Mouse (Mus musculus) ovary, adult 18-20 months (tissue): ENCODE data around the gene Greb1.
A peak's percentile ranks its signal among the peaks of the same experiment; 100 is the strongest.
"Not testable (repeated sequence)": the region's sequence is repeated elsewhere in the genome, so short reads cannot be mapped to it uniquely, and the experiment has no call there.

Experiments used
- DNase-seq: peaks from one replicate; pipeline ENCODE4 v3.0.0; 2022; ENCODE audit warnings: low spot score, mixed read lengths

Gene Greb1

DNA sequence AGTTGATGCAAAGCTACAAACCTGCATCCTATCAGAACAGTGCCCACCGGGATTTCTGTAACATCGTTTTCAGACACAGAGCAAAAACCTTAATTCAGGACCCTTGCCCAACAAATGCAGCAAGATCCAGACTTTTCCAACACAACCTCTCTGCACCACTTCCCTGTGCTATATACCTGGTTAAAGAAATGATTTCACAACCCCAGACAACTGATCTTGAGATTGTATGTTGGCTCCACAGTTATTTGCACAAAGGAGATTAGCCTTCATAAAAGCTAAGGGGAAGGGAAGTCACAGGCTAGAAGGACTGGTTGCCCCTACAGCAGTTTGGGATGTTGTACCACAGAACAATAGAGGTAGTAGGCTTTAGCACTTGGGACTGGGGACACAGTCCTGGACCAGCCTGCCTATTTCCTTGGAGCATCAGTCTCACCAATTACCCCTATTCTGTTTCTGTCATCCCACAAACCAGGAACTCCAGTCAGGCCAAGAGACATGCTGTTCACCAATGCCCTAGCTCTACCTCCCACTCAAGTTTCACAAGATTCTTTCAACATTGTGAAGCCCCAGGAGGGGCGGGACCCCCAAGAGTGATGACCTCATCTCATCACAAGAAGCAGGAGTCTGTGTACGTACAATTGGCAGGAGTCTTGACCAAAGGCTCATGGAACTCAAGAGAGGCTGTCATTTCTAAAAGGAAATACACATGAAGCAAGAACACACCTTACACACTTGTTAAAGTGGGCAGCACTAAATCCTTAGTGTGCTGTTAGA is 36.9 kb downstream of the Greb1 start:
- no peak for DNase-seq

DNA sequence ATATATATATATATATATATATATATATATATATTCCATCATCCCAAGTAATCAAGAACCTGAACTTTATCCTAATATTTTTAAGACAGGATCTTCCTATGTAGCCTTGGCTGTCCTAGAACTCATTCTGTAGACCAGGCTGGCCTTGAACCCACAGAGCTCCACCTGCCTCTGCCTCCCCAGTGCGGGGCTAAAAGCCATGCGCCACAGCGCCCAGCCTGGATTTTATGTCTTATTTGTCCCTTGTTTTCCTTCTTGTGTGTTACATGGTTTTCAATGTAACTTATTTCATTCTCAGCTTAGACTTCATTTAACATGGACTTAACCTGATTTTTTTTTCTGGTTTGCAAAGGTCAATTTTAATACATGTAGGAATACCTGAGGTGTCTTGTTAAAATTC is 39.2 kb downstream of the Greb1 start:
- DNase-seq: no peak

DNA sequence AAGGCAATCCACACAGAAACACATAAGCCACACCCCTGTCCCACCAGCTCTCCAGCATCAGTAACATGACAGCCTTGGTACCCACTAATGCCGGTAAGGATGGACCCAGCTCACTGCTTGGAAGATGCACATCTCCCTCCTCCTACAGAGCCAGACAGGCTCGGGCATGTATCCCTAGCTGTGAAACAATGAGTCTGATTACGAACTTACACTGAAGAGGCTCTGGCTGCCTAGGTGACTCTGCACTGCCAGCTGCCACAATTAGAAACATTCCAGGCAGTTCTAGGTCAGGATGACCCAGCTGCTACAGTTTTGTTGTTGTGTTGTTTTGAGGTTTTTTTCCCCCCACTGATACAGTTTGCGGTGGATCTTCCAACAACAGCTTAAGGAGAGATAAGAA is 40.4 kb downstream of the Greb1 start:
- peak; percentile 84 for DNase-seq

GRCm38 (mm10) chr12:16754311-16754710 is 46.4 kb downstream of the Greb1 start:
- DNase-seq: no peak

GRCm38 (mm10) chr12:16753555-16753954 is 47.1 kb downstream of the Greb1 start:
- no peak for DNase-seq

DNA sequence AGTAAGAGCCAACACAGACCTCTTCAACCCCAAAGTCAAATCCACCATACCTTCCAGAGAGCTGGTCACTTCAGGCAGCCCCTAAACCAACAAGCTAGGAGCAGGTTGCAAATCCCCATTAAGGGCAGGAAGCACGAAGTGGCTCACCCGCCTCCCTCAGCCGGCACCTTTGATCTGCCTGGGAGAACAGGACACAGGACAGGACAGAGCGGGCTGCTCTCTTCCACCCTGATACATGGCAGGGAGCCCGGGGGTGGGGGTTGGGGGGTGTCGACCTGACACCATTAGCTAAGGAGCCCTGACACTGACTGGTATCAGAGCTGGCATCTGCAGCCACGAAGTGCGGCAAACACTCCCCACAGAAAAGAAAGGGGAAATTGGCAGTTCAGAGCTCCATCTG is 47.6 kb downstream of the Greb1 start:
- DNase-seq: no peak

- no peak for DNase-seq
Observed at GRCm38 (mm10) chr12:16752236-16752840, 48.3 kb downstream of the Greb1 start.

DNA sequence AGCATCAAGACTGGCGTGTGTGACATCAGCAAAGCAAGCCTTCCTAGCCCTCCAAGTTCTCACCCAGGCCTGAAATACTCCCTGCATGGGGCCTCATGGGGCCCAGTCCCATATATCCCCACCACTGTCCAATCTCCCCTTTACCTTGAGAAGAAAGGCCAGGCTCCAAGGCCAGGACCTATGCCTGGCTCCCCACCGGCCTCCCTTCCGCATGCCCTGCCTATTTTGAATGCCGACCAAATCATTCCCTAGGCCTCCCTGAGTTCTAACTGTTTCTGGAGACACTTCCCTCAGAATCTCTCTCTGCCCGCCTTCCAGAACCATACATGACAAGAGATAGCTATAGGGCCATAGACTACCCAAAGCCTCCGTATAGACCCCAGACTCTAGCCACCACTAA is 49.1 kb downstream of the Greb1 start:
- DNase-seq: no peak

- DNase-seq: no peak
Observed at GRCm38 (mm10) chr12:16740059-16740458, 60.6 kb downstream of the Greb1 start.

- no peak for DNase-seq
Observed at GRCm38 (mm10) chr12:16737266-16737665, 63.4 kb downstream of the Greb1 start.

DNA sequence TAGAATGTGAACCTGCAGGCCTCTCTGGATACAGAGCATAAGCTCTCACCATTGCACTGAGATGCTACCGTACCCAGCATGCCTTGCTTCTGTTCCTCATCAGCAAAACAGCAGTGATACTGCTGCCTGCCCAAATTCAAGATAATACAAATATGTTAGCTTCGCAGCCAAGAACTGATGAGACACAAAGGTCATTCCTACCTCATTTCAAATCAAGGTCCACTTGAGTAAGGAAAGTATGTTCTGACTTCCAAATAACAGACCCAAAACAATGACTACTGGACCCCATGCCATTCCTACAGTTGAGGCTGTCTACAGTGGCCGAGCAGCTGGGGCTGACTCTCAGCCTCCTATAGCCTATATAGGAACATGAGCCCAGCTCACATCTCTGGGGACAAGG is 66.0 kb downstream of the Greb1 start:
- no peak for DNase-seq

DNA sequence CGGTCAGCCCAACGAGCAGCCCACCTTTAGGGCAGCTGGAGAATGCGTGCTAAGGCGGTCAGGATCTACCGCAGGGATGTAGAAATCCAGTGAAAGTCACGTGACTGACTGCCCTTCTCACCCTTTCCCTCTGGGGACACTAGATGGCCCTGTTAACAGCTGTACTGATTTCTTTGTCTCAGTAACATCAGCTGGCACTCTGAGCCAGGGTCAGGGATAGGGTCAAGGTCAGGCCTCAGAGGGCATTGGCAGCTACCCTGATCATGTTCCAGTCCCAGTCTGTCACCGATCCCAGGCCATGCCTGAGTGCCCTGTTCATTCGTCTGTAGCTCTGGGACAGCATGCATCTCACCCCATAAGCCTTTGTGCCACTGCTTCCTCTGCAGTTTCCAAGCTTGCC is 66.7 kb downstream of the Greb1 start:
- DNase-seq: no peak

GRCm38 (mm10) chr12:16731121-16731741 is 69.5 kb downstream of the Greb1 start:
- peak; percentile 60 for DNase-seq

DNA sequence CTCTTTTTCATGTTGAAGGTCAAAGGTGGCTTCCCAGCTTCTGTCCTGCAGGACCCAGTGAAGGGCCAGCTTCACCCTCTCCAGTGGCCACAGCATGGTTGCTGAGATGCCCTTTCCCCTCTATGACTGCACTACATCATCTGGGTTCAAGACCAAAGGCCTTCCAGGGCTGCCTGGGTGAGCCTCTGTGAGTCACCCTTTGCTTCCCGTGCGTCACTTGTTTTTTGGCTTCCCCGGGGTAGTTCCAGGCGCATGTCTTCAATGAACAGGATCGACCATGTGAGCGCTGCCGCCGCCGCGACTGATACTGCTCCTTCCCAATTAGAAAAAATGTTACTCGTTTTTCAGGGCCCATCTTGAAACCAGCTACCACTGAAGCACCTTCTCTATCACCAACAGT is 70.5 kb downstream of the Greb1 start:
- DNase-seq: no peak

GRCm38 (mm10) chr12:16728221-16728620 is 72.5 kb downstream of the Greb1 start:
- DNase-seq: no peak

DNA sequence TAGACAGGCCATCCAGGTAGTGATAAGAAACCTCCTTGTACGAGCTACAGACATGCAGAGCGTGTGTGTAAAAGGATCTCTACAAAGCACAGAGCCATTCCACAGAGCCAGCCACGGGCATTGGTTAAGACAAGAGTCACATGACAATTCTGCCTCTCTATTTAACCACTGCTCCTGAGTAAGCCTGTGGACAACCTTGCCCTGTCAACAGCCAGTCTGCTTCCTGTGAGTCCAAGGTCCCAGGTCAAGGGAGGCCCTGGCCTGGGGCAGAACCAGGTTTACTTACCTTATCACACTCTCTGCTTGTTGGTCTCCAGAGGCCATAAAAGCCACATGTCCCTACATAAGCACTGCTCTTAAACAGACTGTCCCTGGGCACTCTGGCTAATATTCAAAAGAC is 74.5 kb downstream of the Greb1 start:
- no peak for DNase-seq

DNA sequence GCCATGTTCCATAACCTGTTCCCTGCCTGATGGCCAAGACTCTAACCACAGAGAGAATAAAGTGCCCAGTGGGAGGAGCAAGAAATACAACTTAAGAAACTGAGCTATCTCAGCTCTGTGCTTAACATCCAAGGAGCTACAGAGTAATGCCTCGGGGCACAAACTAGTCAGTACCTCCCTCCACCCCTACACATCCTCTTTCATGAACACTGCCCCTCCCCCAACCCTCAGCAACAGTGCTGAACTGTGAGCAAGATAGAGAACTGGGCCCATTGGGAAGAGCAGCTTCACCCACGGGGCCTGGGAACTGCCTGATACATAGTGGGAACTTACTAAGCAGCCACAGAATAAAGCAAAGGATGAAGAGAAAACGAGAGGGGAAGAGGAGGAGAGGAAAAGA is 77.1 kb downstream of the Greb1 start:
- no peak for DNase-seq

DNA sequence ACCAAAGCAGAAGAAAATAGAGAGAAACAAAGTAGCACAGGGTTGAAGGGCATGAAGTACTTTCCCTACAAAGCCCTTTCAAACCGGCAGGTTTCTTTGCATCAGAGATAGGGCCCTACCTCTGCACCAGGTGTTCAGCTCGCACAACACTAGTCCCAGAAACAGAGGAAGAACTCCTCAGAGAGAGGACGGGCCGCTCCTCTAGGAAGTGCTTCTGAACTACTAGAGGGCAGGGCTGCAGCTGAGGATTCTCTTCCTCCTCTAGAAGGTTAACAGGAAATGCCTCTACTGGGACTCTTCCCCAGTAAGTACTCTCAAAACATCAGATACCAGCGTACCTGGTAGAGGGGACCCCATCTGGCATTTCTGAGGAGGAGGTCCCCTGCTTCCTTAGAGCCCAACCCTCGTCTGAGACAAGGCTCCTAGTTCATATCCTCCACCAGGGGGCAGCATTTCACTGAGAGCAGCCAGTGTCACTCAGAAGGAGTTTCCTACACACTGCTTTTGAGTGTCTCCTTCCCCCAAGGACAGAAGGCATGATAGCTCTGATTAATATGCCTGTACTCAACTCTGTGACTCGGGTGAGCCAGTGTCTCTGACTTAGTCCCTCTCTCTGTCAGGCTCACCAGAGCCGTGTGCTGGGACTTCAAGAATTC is 81.9 kb downstream of the Greb1 start:
- no peak for DNase-seq

GRCm38 (mm10) chr12:16717653-16718052 is 83.0 kb downstream of the Greb1 start:
- no peak for DNase-seq

DNA sequence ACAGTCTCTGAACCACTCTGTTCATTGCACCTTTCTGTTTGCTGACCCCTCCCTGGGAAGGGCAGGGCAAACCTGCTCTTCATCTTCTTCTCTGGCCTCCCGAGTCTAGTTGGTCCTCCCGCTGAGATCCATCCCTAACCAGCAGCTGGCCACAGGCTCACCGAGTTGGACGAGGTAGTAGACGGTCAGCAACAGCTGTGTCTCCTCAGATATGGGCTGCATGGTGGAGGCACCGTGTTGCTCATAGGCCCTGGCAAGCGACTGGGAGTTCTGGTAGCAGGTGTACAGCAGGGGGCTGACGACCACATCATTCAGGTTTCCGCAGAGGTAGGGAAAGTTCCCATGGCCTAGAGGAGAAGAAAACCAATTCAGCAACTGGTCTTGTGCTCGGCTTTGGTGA is 86.1 kb downstream of the Greb1 start:
- no peak for DNase-seq

GRCm38 (mm10) chr12:16698691-16699090 is 102.0 kb downstream of the Greb1 start:
- no peak for DNase-seq

- DNase-seq: no peak
Observed at GRCm38 (mm10) chr12:16696146-16696545, 104.5 kb downstream of the Greb1 start.

GRCm38 (mm10) chr12:16695252-16695651 is 105.4 kb downstream of the Greb1 start:
- DNase-seq: not testable (repeated sequence)
